Mouse (Mus musculus): ENCODE measurements around the gene Tat. TPM values are rescaled to one million over a fixed set of nuclear protein-coding genes. Genes with fewer than 3 reads are reported as not detected.

Gene Tat
- total RNA-seq (2021): not detected

GRCm38 (mm10) chr8:109990224-109990623 is at the start of gene Tat:
Gene Tat (plus strand): TSS chr8:109990437.
- intact Hi-C loops (cut with DNase I): no loop called here
- DNase-seq (ENCODE audit: low spot score in 2 of 2): no peak

- intact Hi-C loops (cut with DNase I): no loop called here
Observed at GRCm38 (mm10) chr8:109941606-109942360, 48.5 kb upstream of the Tat start.

DNA sequence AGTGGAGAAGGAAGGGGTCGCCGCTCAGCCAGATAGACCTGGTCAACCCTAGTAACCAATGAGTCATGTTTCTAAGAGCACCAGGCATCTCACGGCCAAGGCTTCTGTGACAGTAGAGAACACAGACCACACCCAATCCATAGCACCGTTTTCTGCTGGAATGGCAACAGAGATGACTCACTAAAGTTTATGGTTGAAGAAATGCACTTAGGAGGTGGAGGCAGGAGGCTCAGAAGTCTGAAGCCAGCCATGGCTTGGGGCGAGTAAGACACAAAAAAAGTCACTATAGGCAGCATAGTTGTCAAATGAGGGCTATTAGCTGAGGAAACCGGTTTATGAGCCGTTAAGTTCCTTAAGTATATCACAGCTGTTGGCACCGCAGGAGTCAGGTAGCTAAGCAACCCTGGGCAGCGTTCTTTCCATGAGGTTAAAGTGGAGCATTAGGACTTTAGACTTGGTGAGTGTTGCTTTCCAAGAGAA is 45.0 kb upstream of the Tat start:
- intact Hi-C loops (cut with DNase I): loop anchor here (5.0 kb wide), 1 partner anchor 78 kb away; the partner anchor contains the start of gene Phlpp2
- DNase-seq (ENCODE audit: low spot score in 2 of 2): no peak

More at GRCm38 (mm10) chr8:109941606-109942360, 48.5 kb upstream of the Tat start:
- DNase-seq (ENCODE audit: low spot score in 2 of 2): peak in 1 of 2 experiments; percentile 29

DNA sequence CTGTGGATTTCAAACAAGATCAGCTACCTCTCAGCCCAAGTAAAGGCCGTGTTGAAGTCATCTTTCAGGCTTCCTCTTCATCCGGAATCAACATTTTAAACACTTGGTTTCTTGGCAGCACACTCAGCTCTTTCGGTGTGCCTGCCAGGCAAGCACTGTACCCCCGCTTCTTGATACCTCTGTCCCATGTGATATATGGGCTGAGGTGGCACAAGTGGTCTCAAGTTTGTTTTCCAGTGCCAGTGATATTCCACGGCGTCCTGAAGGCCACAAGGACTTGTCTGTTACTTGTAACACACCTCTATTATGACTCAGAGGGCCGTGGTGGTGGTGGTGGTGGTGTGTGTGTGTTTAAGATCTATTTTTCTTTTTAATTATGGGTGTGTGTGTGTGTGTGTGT is 44.5 kb upstream of the Tat start:
- intact Hi-C loops (cut with DNase I): loop anchor here (5.0 kb wide), 1 partner anchor 78 kb away; the partner anchor contains the start of gene Phlpp2
- no peak for DNase-seq (ENCODE audit: low spot score in 2 of 2)

GRCm38 (mm10) chr8:109946272-109946671 is 44.0 kb upstream of the Tat start:
- no peak for DNase-seq (ENCODE audit: low spot score in 2 of 2)
- intact Hi-C loops (cut with DNase I): loop anchor here (5.0 kb wide), 1 partner anchor 79 kb away; the partner anchor contains the start of gene Phlpp2

DNA sequence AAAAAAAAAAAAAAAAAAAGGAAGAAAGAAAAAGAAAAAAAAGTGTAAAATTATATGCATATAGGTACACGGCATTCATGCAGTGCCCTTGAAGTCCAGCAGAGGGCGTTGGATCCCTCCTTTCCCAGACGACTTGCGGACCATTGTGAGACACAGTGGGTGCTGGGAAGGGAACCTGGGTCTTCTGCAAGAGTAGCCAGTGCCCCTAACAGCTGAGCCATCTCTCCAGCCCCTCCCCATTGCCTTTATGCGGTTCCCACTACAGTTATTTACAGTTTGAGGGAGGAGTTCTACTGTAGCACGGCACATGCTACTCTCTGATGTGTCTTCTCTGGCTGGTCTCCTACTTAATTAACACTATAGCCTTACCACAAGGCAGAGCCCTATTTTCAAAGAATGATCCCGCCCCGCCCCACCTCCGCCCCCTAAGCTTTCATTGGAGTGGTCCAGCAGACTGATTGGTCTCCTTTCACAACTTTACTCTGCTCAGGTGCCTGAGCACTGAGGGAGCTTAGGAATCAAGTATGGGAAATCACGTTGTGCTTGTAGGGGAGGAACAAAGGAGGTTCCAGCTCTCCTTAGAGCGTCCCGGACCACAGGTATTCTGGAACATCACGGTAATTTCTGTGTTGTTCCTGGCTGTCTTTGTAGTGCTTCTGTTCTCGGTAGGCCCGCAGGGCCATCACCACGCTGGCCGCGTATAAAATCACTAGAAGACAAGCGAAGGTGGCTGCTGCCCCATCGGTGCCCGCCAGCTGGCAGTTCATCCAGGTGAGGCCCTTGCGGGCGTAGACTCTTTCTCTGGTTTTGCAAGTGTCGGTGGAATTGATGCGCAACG is 42.6 kb upstream of the Tat start:
- intact Hi-C loops (cut with DNase I): loop anchor here (5.0 kb wide), 1 partner anchor 80 kb away; the partner anchor contains the start of gene Phlpp2
- DNase-seq (ENCODE audit: low spot score in 2 of 2): peak; percentile 61 to 70

DNA sequence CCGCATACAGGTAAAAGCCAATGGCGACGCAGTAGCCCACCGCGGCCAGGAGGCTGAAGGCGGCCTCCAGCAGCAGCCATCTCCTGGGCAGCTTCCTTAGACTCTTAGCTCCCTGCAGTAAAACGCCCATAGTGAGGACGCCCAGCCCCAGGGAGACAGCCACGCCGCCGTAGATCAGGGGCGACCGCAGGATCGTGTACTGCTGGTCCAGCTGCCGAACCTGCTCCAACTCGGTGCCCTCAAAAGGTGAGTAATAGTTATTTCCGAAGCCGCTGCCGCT is 42.0 kb upstream of the Tat start:
- DNase-seq (ENCODE audit: low spot score in 2 of 2): peak; percentile 30 to 38
- intact Hi-C loops (cut with DNase I): loop anchor here (5.0 kb wide), 1 partner anchor 81 kb away; the partner anchor contains the start of gene Phlpp2

GRCm38 (mm10) chr8:109952171-109952570 is 38.1 kb upstream of the Tat start:
- DNase-seq (ENCODE audit: low spot score in 2 of 2): peak; percentile 56 to 92
- intact Hi-C loops (cut with DNase I): no loop called here

GRCm38 (mm10) chr8:109954486-109954948 is 35.7 kb upstream of the Tat start:
- peak; percentile 49 to 65 for DNase-seq (ENCODE audit: low spot score in 2 of 2)
- intact Hi-C loops (cut with DNase I): no loop called here

DNA sequence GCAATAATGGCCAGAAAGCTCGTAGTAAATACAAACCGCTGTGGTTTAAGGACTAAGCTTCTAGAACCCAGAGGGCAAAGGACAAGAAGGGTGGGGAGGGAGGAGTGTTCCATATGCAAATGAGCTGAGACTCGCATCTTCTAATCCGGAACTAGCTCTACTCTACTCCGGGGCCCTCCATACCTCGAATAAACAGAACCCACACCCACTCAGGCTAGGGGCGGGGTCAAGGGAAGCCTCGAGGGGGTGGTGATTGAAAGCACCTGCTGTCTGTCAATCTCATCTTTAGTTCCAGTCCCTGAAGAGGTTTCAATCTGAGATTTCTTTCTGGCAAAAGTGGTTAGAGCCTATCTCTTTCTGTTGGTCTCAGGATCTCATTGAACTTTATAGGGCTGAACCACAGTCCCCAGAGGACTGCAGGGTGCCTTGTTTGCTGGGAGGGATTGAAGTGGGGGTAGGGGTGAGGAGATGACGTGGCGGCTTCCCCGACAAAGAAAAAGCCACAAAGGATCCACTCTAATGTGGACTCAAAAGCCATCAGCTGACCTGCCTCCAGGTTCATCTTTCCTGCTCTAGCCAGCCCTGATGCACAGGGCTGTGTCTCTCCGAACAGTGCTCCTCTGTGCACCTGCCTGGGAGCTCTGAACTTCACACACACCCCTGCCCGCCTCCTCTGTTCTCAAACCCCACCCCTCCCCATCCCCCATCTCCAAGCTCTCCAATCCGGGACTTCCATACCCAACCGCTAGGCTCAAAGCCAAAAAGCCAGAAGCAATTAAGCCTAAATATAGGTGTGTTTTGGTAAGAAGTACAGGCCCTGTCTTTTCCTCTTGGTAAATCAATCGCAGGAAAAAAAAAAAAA is 32.8 kb upstream of the Tat start:
- DNase-seq (ENCODE audit: low spot score in 2 of 2): no peak
- intact Hi-C loops (cut with DNase I): no loop called here

DNA sequence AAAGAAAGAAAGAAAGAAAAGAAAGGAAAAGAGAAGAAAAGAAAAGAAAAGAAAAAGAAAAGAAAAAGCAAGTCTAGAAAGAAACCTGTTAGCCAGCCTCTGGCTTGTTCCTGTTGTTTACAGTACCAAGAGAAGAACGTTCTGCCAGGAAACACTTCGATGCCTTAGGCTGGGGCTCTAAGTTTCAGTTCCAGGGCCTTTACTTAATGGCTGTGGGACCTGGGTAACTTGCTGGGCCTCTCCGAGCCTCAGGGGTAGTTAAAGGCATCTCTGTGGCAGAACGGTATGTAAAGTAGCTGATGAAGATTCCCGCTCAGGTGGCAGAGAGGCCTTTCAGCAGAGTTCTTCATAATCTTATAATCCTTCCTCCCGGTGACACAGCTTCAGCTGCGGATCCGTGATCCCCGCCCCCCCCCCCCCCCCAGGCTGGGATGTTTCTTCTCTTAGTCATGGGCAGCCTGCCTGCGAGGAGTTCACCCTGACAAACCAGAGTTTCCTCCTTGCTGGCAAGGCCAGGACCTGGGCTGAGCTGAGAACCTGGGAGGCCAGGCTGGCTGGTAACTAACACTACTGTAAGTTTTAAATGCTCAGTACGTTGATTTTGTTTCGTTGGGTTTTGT is 32.1 kb upstream of the Tat start:
- DNase-seq (ENCODE audit: low spot score in 2 of 2): no peak
- intact Hi-C loops (cut with DNase I): no loop called here

DNA sequence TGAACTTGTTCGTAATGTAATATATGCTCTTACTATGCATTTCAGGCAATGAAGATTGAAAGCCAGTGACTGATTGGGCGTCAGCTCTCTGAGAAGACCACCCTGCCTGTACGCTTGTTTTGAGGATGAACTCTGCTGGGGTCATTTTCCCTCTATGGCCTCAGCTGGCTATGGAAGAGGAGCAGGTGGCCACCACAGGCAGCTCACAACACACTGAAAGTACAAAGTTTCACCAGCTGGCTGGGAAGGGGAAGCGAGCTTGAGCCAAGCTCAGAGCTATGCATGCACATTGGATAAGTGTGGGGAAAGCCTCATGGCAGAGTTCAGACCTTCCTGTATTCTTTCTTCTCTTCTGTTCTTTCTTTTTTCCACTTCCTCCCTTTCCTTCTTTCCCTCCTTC is 31.1 kb upstream of the Tat start:
- no peak for DNase-seq (ENCODE audit: low spot score in 2 of 2)
- intact Hi-C loops (cut with DNase I): no loop called here

- intact Hi-C loops (cut with DNase I): no loop called here
- DNase-seq (ENCODE audit: low spot score in 2 of 2): no peak
Observed at GRCm38 (mm10) chr8:109961693-109962367, 28.4 kb upstream of the Tat start, which contains the start of gene Marveld3. Gene Marveld3 (minus strand): TSS chr8:109962203.

- intact Hi-C loops (cut with DNase I): no loop called here
- no peak for DNase-seq (ENCODE audit: low spot score in 2 of 2)
Observed at GRCm38 (mm10) chr8:109962896-109963295, 27.3 kb upstream of the Tat start.

DNA sequence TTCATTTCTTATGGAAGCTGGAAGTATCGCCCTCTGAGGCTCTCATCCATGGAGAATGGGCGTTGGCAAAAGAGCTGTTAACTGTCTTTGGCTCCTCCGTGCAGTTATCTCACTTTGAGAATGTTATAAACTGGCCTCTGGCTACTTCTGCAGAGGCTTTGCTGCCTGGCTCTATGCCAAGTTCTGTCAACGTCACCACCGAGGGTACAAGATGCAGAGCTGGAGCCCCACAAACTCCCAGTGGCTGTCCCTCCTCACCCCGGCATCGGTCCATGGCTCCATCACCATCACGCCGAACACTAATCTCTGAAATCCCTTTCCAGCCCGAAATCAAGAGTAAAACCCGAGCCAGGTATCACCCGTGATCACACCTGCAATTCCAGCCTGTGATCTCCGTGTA is 26.8 kb upstream of the Tat start:
- DNase-seq (ENCODE audit: low spot score in 2 of 2): no peak
- intact Hi-C loops (cut with DNase I): no loop called here

- intact Hi-C loops (cut with DNase I): no loop called here
- DNase-seq (ENCODE audit: low spot score in 2 of 2): no peak
Observed at GRCm38 (mm10) chr8:109964106-109964505, 26.1 kb upstream of the Tat start.

GRCm38 (mm10) chr8:109968837-109969236 is 21.4 kb upstream of the Tat start:
- intact Hi-C loops (cut with DNase I): no loop called here
- no peak for DNase-seq (ENCODE audit: low spot score in 2 of 2)

GRCm38 (mm10) chr8:109970323-109970722 is 19.9 kb upstream of the Tat start:
- DNase-seq (ENCODE audit: low spot score in 2 of 2): peak in 1 of 2 experiments; percentile 58

More at GRCm38 (mm10) chr8:109970323-109970722, 19.9 kb upstream of the Tat start:
- intact Hi-C loops (cut with DNase I): loop anchor here (1.0 kb wide), 1 partner anchor 101 kb away; no protein-coding TSS in a partner anchor
